Mouse (Mus musculus) C2C12 (cell line): Measurements from ENCODE around the gene Pef1. TPM values are rescaled to one million over a fixed set of nuclear protein-coding genes. Genes with fewer than 3 reads are reported as not detected.
A peak's percentile ranks its signal among the peaks of the same experiment; 100 is the strongest.

ENCODE experiments used
- H3K27me3 ChIP-seq: one replicate; pipeline ENCODE4 v1.6.1; 2011; ENCODE audit not compliant: control insufficient read depth, insufficient read depth, insufficient read length
- H3K36me3 ChIP-seq: one replicate; pipeline ENCODE4 v1.6.1; 2011; ENCODE audit not compliant: control insufficient read depth, insufficient read depth
- H3K4me3 ChIP-seq: one replicate; pipeline ENCODE4 v1.5.1; 2011; ENCODE audit warnings: mild to moderate bottlenecking, control low read depth; ENCODE audit not compliant: poor library complexity, insufficient read depth, severe bottlenecking
- H3K79me2 ChIP-seq: one replicate; pipeline ENCODE4 v1.6.1; 2011; ENCODE audit not compliant: control insufficient read depth, insufficient read depth
- H3K79me3 ChIP-seq: one replicate; pipeline ENCODE4 v1.6.1; 2011; ENCODE audit warnings: low read depth, control low read depth
- H3ac ChIP-seq: one replicate; pipeline ENCODE3; 2011; ENCODE audit warnings: low read depth; ENCODE audit not compliant: control insufficient read depth, insufficient read length
- CEBPB ChIP-seq: IDR thresholded peaks from one replicate; pipeline ENCODE4 v1.6.1; 2011; ENCODE audit warnings: low read depth, mild to moderate bottlenecking, control low read depth, moderate library complexity
- CTCF ChIP-seq: IDR thresholded peaks from one replicate; pipeline ENCODE4 v1.5.1; 2011; ENCODE audit not compliant: control insufficient read depth, insufficient read depth, insufficient read length
- FOSL1 ChIP-seq: IDR thresholded peaks from one replicate; pipeline ENCODE4 v1.8.0; 2011; ENCODE audit warnings: mild to moderate bottlenecking, low read length; ENCODE audit not compliant: poor library complexity, insufficient read depth, severe bottlenecking
- MAX ChIP-seq: IDR thresholded peaks from one replicate; pipeline ENCODE4 v1.6.1; 2011; ENCODE audit warnings: mild to moderate bottlenecking, control low read depth
- MYOD1 ChIP-seq: IDR thresholded peaks from one replicate; pipeline ENCODE4 v1.6.1; 2011; ENCODE audit warnings: low read depth; ENCODE audit not compliant: control insufficient read depth, insufficient read length
- MYOG ChIP-seq: IDR thresholded peaks from one replicate; pipeline ENCODE4 v1.6.1; 2011; ENCODE audit not compliant: control insufficient read depth, insufficient read length; ENCODE audit errors: extremely low read depth
- USF1 ChIP-seq: IDR thresholded peaks from one replicate; pipeline ENCODE4 v1.6.1; 2011; ENCODE audit warnings: low read depth, mild to moderate bottlenecking, control low read depth, moderate library complexity
- polyA plus RNA-seq: library from polyadenylated mRNA; unstranded; fragments of >200 nt; fragmentation: generic; extraction: Trizol; gene quantifications from one replicate; pipeline ENCODE4 v1.2.1, GENCODE M21; 2012; ENCODE audit warnings: missing spikeins

Gene Pef1
- polyA plus RNA-seq, 1 experiment = 49.7 TPM

- no peaks in the 10 kb centered on the region for H3K36me3 ChIP-seq
- no peak for TF ChIP-seq MYOG
- no peak for TF ChIP-seq MYOD1
- TF ChIP-seq MAX = no peak
- TF ChIP-seq CTCF = no peak
- no peak for TF ChIP-seq FOSL1
- no peak for TF ChIP-seq USF1
- no peak for TF ChIP-seq CEBPB
- peaks cover 9% of the 10 kb centered on the region for H3K79me3 ChIP-seq
- no peak overlapping the region for H3ac ChIP-seq
- H3K27me3 ChIP-seq = no peaks in the 10 kb centered on the region
- no peak overlapping the region for H3K4me3 ChIP-seq
- H3K79me2 ChIP-seq = peaks cover 12% of the 10 kb centered on the region
Measured at GRCm38 (mm10) chr4:130177087-130177486, 74.7 kb downstream of the Pef1 start.

GRCm38 (mm10) chr4:130177536-130177935 is 75.2 kb downstream of the Pef1 start:
- H3K27me3 ChIP-seq = no peaks in the 10 kb centered on the region
- H3K79me3 ChIP-seq = peaks cover 9% of the 10 kb centered on the region
- H3ac ChIP-seq = no peak overlapping the region
- no peak overlapping the region for H3K4me3 ChIP-seq
- TF ChIP-seq MYOG (no peak), CEBPB (peak; percentile 54)
- peaks cover 12% of the 10 kb centered on the region for H3K79me2 ChIP-seq
- no peaks in the 10 kb centered on the region for H3K36me3 ChIP-seq

Other genes with a start within 250 kb of the Pef1 start
- 0.02 TPM for gene Spocd1, start 173.3 kb upstream of the Pef1 start, polyA plus RNA-seq
- gene Adgrb2, start 117.7 kb upstream of the Pef1 start, polyA plus RNA-seq = 0.06 TPM
- 7.5 TPM for gene Col16a1, start 54.7 kb upstream of the Pef1 start, polyA plus RNA-seq
- not detected for gene Hcrtr1, start 36.8 kb downstream of the Pef1 start, polyA plus RNA-seq
- 64.1 TPM for gene Tinagl1, start 72.6 kb downstream of the Pef1 start, polyA plus RNA-seq
- not detected for gene Gm853, start 119.8 kb downstream of the Pef1 start, polyA plus RNA-seq
- 37.7 TPM for gene Serinc2, start 176.6 kb downstream of the Pef1 start, polyA plus RNA-seq
- gene Fabp3, start 206.0 kb downstream of the Pef1 start, polyA plus RNA-seq = 14.5 TPM
- gene Gm10570, start 206.1 kb downstream of the Pef1 start, polyA plus RNA-seq = not detected